Mouse (Mus musculus): ENCODE data around the gene Celsr3. TPM values are rescaled to one million over a fixed set of nuclear protein-coding genes. Genes with fewer than 3 reads are reported as not detected.
A peak's percentile ranks its signal among the peaks of the same experiment; 100 is the strongest.

Gene Celsr3
- polyA plus RNA-seq, 1 experiment from 2014 or later, result 12.1 TPM

DNA sequence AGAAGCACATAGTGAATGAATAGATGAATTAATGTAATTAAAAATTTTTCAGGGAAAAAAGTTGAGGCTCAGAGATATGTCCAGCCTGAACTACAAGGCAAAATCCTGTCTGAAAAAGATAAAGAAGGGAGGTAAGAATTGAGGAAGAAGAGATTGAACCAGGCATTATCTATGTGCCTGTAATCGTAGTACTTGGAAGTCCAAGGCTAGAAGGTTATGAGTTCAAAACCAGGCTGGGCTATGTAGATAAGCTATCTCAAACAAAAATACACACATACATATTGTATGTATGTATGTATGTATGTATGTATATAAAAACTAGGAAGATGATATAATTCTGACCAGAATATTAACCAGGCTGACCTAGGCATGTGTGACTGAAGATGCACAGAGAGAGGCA is 33.8 kb upstream of the Celsr3 start:
- Histone ChIP-seq H3K4me1 (replicated peaks) (peaks cover 94% of the 10 kb centered on the region), H3K9ac (no peak overlapping the region), H3K36me3 (peaks cover 15% of the 10 kb centered on the region), H3K4me3 (no peak overlapping the region), H3K4me2 (no peak overlapping the region), H3K27ac (replicated peaks) (no peak overlapping the region), H3K9me3 (no peaks in the 10 kb centered on the region), H3K27me3 (no peaks in the 10 kb centered on the region)
- WGBS, result 89% methylated on average over 1 of the region's 1 CpGs
- no peak for ATAC-seq (ENCODE audit: low read depth)

- no peaks in the 10 kb centered on the region for H3K9me3 ChIP-seq
- peaks cover 90% of the 10 kb centered on the region for H3K4me1 ChIP-seq (replicated peaks)
- peaks cover 19% of the 10 kb centered on the region for H3K36me3 ChIP-seq
- H3K9ac ChIP-seq, result no peak overlapping the region
- H3K27me3 ChIP-seq, result no peaks in the 10 kb centered on the region
- H3K4me2 ChIP-seq, result no peak overlapping the region
- 46% methylated on average over 3 of the region's 3 CpGs for WGBS
- no peak overlapping the region for H3K27ac ChIP-seq (replicated peaks)
- ATAC-seq (ENCODE audit: low read depth), result no peak
- no peak overlapping the region for H3K4me3 ChIP-seq
These were observed 33.4 kb upstream of the Celsr3 start for GRCm38 (mm10) chr9:108792730-108793129.

DNA sequence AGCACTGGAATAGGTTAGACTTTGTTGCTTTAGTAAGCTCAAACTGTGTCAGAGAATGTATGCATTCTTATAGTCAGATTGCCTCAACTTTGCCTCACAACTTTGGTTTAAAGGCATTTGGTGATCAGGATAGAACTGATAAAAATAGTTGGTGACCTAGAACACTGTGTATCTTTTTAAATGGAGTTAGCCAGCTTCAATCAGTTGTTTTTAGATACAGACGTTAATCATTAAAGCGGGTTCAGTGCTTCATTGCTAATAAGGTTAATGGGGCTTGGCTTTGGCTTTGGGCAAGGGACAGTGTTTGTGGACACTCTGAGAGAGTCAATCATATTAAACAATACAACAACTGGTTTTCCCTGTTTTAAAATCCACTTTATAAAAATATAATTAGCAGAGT is 30.8 kb upstream of the Celsr3 start:
- Histone ChIP-seq H3K27ac (replicated peaks) (no peak overlapping the region), H3K9ac (no peak overlapping the region), H3K9me3 (no peaks in the 10 kb centered on the region), H3K4me1 (replicated peaks) (peaks cover 64% of the 10 kb centered on the region), H3K4me3 (no peak overlapping the region), H3K27me3 (no peaks in the 10 kb centered on the region), H3K36me3 (peaks cover 43% of the 10 kb centered on the region), H3K4me2 (peak overlapping the region; percentile 13; the same call in 1 of the 2 replicates)
- 47% methylated on average over 2 of the region's 2 CpGs for WGBS
- no peak for ATAC-seq (ENCODE audit: low read depth)

DNA sequence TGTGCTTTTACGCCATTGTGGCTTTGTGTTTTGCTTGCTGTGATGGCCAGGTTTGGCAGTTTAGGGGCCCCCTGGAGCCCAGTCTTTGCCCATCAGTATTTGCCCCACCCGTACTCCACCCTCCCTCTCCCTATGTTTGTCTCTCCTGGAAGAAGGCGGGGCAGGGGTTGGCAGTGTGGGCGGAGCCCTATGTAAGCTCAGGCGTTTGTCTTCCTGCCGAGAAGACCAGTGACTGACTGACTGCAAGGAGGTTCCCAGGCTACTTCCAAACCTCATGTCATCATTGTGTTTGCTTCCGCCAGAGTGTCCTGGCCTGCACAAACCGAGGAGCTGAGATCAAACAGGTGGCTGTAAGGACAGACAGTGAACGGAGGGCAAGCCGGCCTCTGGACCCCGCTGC is 30.4 kb upstream of the Celsr3 start:
- Histone ChIP-seq H3K36me3 (peaks cover 47% of the 10 kb centered on the region), H3K27me3 (no peaks in the 10 kb centered on the region), H3K4me1 (replicated peaks) (peaks cover 60% of the 10 kb centered on the region), H3K9me3 (no peaks in the 10 kb centered on the region), H3K4me2 (peak overlapping the region; percentile 28), H3K4me3 (no peak overlapping the region), H3K9ac (peak overlapping the region; percentile 49; the same call in 1 of the 2 replicates), H3K27ac (replicated peaks) (peak overlapping the region; percentile 52; the same call in 1 of the 2 replicates)
- 34% methylated on average over 11 of the region's 11 CpGs for WGBS
- ATAC-seq (ENCODE audit: low read depth), result peak; percentile 21; the same call in 1 of the 2 replicates

DNA sequence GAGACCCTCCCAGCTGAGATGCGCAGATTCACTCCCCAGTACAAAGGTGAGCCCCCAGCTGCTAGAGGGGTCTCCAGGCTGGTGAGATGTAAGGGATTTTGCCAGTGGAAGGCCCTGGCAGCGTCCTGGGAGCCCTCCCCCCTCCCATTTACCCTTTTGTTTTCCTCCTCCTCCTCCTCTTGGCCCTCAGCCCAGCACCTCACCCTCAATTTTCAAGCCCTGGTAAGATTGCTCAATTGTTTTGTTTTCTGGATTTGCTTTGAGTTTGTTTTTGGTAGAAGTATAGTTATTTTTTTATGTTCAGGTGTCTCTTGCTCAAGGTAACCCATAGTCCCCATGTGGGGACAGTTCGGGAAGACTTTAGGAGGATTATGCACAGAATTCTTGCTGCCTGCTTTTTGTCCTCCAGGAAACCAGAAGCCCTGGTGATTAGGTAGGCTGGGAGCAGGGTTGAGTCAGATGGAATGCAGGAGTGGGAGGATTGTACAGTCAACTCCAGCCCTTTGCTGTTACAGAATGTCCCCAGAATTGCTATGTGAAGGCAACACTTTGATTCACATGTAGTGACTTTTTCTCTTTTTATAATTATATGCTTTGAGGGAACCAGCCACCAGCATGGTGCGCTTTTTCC is 29.7 kb upstream of the Celsr3 start:
- Histone ChIP-seq H3K4me2 (peak overlapping the region; percentile 28; the same call in 1 of the 2 replicates), H3K9ac (peak overlapping the region; percentile 49; the same call in 1 of the 2 replicates), H3K27ac (replicated peaks) (peak overlapping the region; percentile 52), H3K4me1 (replicated peaks) (peaks cover 52% of the 10 kb centered on the region), H3K36me3 (peaks cover 53% of the 10 kb centered on the region), H3K27me3 (no peaks in the 10 kb centered on the region), H3K4me3 (no peak overlapping the region), H3K9me3 (no peaks in the 10 kb centered on the region)
- ATAC-seq (ENCODE audit: low read depth), result no peak; the same call in 1 of the 2 replicates
- WGBS, result 74% methylated on average over 4 of the region's 4 CpGs

- H3K4me2 ChIP-seq, result no peak overlapping the region
- no peak overlapping the region for H3K27ac ChIP-seq (replicated peaks)
- no peak for ATAC-seq (ENCODE audit: low read depth)
- H3K4me3 ChIP-seq, result no peak overlapping the region
- peaks cover 42% of the 10 kb centered on the region for H3K4me1 ChIP-seq (replicated peaks)
- H3K27me3 ChIP-seq, result no peaks in the 10 kb centered on the region
- H3K9me3 ChIP-seq, result no peaks in the 10 kb centered on the region
- H3K36me3 ChIP-seq, result peaks cover 63% of the 10 kb centered on the region
- WGBS, result 91% methylated on average over 7 of the region's 7 CpGs
- no peak overlapping the region for H3K9ac ChIP-seq
These were observed 28.6 kb upstream of the Celsr3 start for GRCm38 (mm10) chr9:108797477-108797876.

DNA sequence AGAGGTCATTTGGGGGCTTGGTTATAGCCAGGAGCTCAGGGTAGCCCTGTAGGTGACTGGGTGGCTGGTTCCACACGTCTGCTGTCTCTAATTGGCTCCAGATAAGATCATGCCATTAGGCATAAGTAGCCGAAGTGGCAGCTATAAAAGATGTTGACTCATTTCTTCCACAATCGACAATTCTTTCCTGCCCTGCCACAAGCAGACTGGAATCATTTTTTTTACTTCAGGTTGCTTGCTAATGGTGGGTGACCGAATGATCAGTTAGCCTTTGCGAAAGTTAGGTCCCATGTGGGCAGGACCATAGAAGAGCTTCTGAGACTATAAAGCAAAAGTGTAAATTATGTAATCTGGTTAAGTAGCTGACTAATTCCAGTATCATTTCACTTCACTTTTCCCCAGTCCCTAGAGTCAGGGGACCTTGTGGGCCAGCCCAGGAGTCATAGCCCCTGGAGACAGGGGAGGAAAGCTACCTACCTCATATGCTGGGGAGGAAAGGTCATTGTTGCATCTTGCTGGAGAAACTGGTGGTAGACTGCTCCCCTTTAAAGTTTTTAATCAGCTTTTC is 27.5 kb upstream of the Celsr3 start:
- no peak for ATAC-seq (ENCODE audit: low read depth)
- Histone ChIP-seq H3K4me2 (no peak overlapping the region), H3K9ac (no peak overlapping the region), H3K27me3 (no peaks in the 10 kb centered on the region), H3K9me3 (no peaks in the 10 kb centered on the region), H3K36me3 (peaks cover 72% of the 10 kb centered on the region), H3K27ac (replicated peaks) (no peak overlapping the region), H3K4me1 (replicated peaks) (peaks cover 31% of the 10 kb centered on the region), H3K4me3 (no peak overlapping the region)
- WGBS, result 85% methylated on average over 5 of the region's 5 CpGs

DNA sequence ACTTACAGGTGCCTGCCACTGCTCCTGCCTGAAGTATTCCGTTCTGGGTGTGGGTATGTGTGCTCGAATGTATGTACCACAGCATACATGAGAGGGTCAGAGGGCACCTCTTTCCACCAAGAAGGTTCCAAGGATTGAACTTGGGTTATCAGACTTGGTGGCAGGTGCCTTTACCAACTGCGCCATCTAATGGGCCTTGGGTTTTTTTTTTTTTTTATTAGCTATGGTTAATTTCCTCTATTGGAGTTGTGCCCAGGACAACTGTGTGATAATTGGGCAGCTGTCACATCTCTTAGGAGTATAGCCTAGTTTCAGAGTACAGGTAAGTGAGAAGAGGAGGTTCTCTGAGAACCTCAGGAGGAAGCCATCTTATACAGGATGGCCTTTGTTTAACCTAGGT is 26.6 kb upstream of the Celsr3 start:
- ATAC-seq (ENCODE audit: low read depth), result no peak
- H3K4me1 ChIP-seq (replicated peaks), result peaks cover 21% of the 10 kb centered on the region
- no peak overlapping the region for H3K27ac ChIP-seq (replicated peaks)
- WGBS, result 88% methylated on average over 3 of the region's 3 CpGs
- no peak overlapping the region for H3K4me3 ChIP-seq
- no peak overlapping the region for H3K9ac ChIP-seq
- H3K4me2 ChIP-seq, result no peak overlapping the region
- H3K36me3 ChIP-seq, result peaks cover 82% of the 10 kb centered on the region
- no peaks in the 10 kb centered on the region for H3K9me3 ChIP-seq
- no peaks in the 10 kb centered on the region for H3K27me3 ChIP-seq

- no peaks in the 10 kb centered on the region for H3K27me3 ChIP-seq
- H3K4me3 ChIP-seq, result no peak overlapping the region
- WGBS, result 88% methylated on average over 8 of the region's 8 CpGs
- no peak overlapping the region for H3K4me2 ChIP-seq
- H3K27ac ChIP-seq (replicated peaks), result no peak overlapping the region
- H3K4me1 ChIP-seq (replicated peaks), result peaks cover 23% of the 10 kb centered on the region
- no peak for ATAC-seq (ENCODE audit: low read depth)
- no peaks in the 10 kb centered on the region for H3K9me3 ChIP-seq
- H3K36me3 ChIP-seq, result peaks cover 65% of the 10 kb centered on the region
- H3K9ac ChIP-seq, result no peak overlapping the region
These were observed 20.4 kb upstream of the Celsr3 start for GRCm38 (mm10) chr9:108805768-108806167.

- peaks cover 66% of the 10 kb centered on the region for H3K36me3 ChIP-seq
- H3K4me1 ChIP-seq (replicated peaks), result peaks cover 23% of the 10 kb centered on the region
- no peaks in the 10 kb centered on the region for H3K9me3 ChIP-seq
- H3K27me3 ChIP-seq, result no peaks in the 10 kb centered on the region
- H3K4me3 ChIP-seq, result no peak overlapping the region
- no peak overlapping the region for H3K4me2 ChIP-seq
- ATAC-seq (ENCODE audit: low read depth), result no peak
- no peak overlapping the region for H3K9ac ChIP-seq
- H3K27ac ChIP-seq (replicated peaks), result no peak overlapping the region
These were observed 19.7 kb upstream of the Celsr3 start for GRCm38 (mm10) chr9:108806379-108806778.

GRCm38 (mm10) chr9:108806831-108807230 is 19.3 kb upstream of the Celsr3 start:
- Histone ChIP-seq H3K4me1 (replicated peaks) (peaks cover 23% of the 10 kb centered on the region), H3K9me3 (no peaks in the 10 kb centered on the region), H3K27me3 (no peaks in the 10 kb centered on the region), H3K4me3 (no peak overlapping the region), H3K27ac (replicated peaks) (no peak overlapping the region), H3K9ac (no peak overlapping the region), H3K36me3 (peaks cover 66% of the 10 kb centered on the region), H3K4me2 (no peak overlapping the region)
- ATAC-seq (ENCODE audit: low read depth), result no peak
- 74% methylated on average over 1 of the region's 1 CpGs for WGBS

GRCm38 (mm10) chr9:108807674-108808073 is 18.4 kb upstream of the Celsr3 start:
- Histone ChIP-seq H3K4me1 (replicated peaks) (peaks cover 23% of the 10 kb centered on the region), H3K27me3 (no peaks in the 10 kb centered on the region), H3K36me3 (peaks cover 66% of the 10 kb centered on the region), H3K9me3 (no peaks in the 10 kb centered on the region), H3K9ac (no peak overlapping the region), H3K27ac (replicated peaks) (peak overlapping the region; percentile 18; the same call in 1 of the 2 replicates), H3K4me3 (peak overlapping the region; percentile 78; the same call in 1 of the 2 replicates), H3K4me2 (peak overlapping the region; percentile 79; the same call in 1 of the 2 replicates)
- WGBS, result 76% methylated on average over 5 of the region's 5 CpGs
- ATAC-seq (ENCODE audit: low read depth), result peak; percentile 29; the same call in 1 of the 2 replicates
